Mouse (Mus musculus) bone marrow, adult 2 months (tissue): ENCODE results near the gene Gm10721.
"Not testable (repeated sequence)": the region's sequence is repeated elsewhere in the genome, so short reads cannot be mapped to it uniquely, and the experiment has no call there.

ENCODE experiments used
- CTCF ChIP-seq: fragments of 200-500 bp; IDR thresholded peaks from 2 replicates; pipeline ENCODE4 v1.5.1; 2011; ENCODE audit warnings: low read length, control low read depth; ENCODE audit not compliant: control insufficient read depth, insufficient read depth
- POLR2A ChIP-seq: fragments of 200-500 bp; IDR thresholded peaks from 2 replicates; pipeline ENCODE4 v1.6.1; 2011; ENCODE audit warnings: low read depth, mild to moderate bottlenecking, control low read depth, low read length, borderline replicate concordance; ENCODE audit not compliant: control insufficient read depth

GRCm38 (mm10) chr9:3018944-3019343 lies 6.0 kb downstream of the Gm10721 start:
- TF ChIP-seq CTCF, POLR2A: not testable (repeated sequence)
